Mouse (Mus musculus): ENCODE data around the gene Slc25a18. TPM values are rescaled to one million over a fixed set of nuclear protein-coding genes. Genes with fewer than 3 reads are reported as not detected.

The Slc25a18 gene
- 0.19 TPM in 1 of 2 replicates, not detected in the other for polyA plus RNA-seq (2015; fragmentation: Nextera tagmentation; extraction: Ambion mirVana)

DNA sequence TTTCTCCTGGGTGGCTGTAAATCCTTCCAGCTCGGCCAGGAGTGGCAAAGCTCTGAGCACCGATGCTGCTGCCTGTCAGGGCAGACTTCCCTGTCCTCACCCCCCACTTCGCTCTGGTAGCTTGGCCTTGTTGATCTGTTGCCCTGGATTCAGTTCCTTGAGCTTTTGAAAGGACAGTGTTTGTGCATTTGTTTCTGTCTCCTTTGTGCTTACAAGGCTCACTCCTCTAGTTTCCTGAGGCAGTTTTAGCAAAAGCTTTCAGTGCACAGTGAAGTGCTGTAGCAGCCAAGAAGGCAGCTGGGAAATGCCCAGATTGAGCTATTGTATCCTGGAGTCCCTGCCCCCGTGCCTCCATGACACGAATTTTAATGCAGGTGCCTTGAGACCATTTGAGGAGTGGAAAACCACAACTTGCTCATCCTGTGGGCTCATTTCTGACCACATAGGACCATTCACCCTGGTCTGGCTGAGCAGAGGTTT is at the start of gene Slc25a18:
TSS of gene Slc25a18 (plus strand) at position 430 of the 480 bp plus-strand sequence.
- H3K27me3 ChIP-seq: no peaks in the 10 kb centered on the region
- no peaks in the 10 kb centered on the region for H3K9me3 ChIP-seq
- H3K36me3 ChIP-seq: no peaks in the 10 kb centered on the region
- no peak within 1 kb of the TSS for H3K27ac ChIP-seq
- no peak within 1 kb of the TSS for H3K4me3 ChIP-seq
- H3K4me2 ChIP-seq: no peak within 1 kb of the TSS
- no peak within 1 kb of the TSS for H3K9ac ChIP-seq
- H3K4me1 ChIP-seq: no peaks in the 10 kb centered on the region
- no peak for ATAC-seq (ENCODE audit: borderline replicate concordance, extremely low read depth, low FRiP score, low TSS enrichment)
- WGBS: 64% methylated on average over 5 of the region's 5 CpGs

DNA sequence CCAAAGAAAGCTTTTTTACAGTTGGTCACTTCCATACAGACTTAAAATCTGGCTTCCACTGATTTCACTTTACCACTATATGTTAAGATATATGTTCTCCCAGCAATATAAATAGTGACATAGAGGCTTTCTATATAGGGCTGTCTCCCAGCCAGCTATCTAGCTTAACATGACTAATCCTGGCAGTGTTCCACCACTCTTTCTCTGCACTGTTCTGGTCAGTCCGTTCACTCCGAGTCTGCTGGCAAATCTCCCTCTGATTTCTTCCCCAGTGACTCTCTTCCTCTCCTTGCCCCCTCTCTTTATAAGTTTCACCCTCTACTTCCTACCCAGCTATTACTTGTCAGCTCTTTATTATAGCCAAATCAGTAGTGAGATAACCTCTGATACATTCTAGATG is 47.4 kb upstream of the Slc25a18 start:
- no peak overlapping the region for H3K27ac ChIP-seq
- H3K36me3 ChIP-seq: no peaks in the 10 kb centered on the region
- no peak for ATAC-seq (ENCODE audit: borderline replicate concordance, extremely low read depth, low FRiP score, low TSS enrichment)
- no peak overlapping the region for H3K4me2 ChIP-seq
- H3K27me3 ChIP-seq: no peaks in the 10 kb centered on the region
- WGBS: 19% methylated on average over 2 of the region's 2 CpGs
- no peaks in the 10 kb centered on the region for H3K4me1 ChIP-seq
- no peak overlapping the region for H3K9ac ChIP-seq
- H3K4me3 ChIP-seq: no peak overlapping the region
- no peaks in the 10 kb centered on the region for H3K9me3 ChIP-seq

DNA sequence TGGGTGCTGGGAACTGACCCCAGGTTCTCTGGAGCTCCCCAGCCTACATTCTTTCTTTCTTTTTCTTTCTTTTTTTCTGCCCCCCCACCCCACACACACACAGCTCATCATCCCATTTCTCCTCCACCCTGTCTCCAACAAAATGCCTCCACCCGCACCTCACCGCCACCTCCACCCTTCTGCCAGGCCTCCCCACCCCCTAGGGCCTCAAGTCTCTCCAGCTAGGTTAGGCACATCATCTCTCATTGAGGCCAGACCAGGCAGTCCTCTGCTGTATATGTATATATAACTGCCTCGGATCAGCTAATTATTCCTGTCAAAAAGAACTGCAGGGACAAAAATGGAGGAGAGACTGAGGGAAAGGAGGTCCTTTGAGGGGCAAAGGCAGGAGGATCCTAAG is 37.4 kb upstream of the Slc25a18 start:
- H3K9ac ChIP-seq: no peak overlapping the region
- H3K4me1 ChIP-seq: no peaks in the 10 kb centered on the region
- H3K9me3 ChIP-seq: no peaks in the 10 kb centered on the region
- no peak overlapping the region for H3K4me3 ChIP-seq
- no peak for ATAC-seq (ENCODE audit: borderline replicate concordance, extremely low read depth, low FRiP score, low TSS enrichment)
- no peak overlapping the region for H3K27ac ChIP-seq
- H3K4me2 ChIP-seq: no peak overlapping the region
- H3K27me3 ChIP-seq: no peaks in the 10 kb centered on the region
- H3K36me3 ChIP-seq: no peaks in the 10 kb centered on the region
- whole genome bisulfite sequencing: 82% methylated on average over 3 of the region's 3 CpGs

DNA sequence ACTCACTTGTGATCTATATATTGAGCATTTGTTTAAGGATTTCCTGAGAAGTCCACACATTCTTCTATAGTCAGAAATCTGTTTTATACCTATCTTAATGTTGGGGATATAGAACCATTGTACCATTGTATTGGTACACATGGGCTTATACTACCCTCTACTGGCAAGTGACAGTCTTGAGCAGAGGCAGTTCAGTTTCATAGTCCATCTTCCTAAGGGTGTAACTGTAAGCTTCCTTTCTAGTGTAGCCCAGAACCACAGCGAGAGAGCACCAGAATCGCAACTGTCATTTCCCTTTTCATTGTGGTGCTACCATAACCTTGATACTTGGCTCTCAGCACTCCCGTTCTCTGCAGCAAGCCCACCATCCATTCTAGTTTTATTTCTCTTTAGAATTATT is 36.8 kb upstream of the Slc25a18 start:
- Histone ChIP-seq H3K36me3 (no peaks in the 10 kb centered on the region), H3K9ac (no peak overlapping the region), H3K4me3 (no peak overlapping the region), H3K27ac (no peak overlapping the region), H3K27me3 (no peaks in the 10 kb centered on the region), H3K4me1 (no peaks in the 10 kb centered on the region), H3K9me3 (no peaks in the 10 kb centered on the region), H3K4me2 (no peak overlapping the region)
- 64% methylated on average over 3 of the region's 3 CpGs for WGBS
- no peak for ATAC-seq (ENCODE audit: borderline replicate concordance, extremely low read depth, low FRiP score, low TSS enrichment)

DNA sequence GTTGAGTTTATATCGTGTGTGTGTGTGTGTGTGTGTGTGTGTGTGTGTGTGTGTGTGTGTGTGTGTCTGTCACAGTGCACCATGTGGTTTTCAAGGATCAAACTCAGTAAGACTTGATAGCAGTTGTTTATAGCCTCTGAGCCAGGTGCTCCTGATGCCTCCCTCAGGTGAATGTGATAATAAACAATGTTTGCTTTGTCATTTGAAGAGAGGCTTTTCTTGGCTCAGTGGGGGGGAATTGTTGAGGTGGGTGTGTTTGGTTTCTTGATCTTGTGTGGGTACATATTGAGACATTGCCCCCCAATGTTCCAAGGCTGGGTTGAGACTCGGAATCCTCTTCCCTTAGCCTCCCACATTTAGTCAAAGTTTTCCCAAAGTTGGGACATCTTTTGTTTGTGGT is 30.2 kb upstream of the Slc25a18 start:
- Histone ChIP-seq H3K36me3 (no peaks in the 10 kb centered on the region), H3K4me3 (no peak overlapping the region), H3K27me3 (no peaks in the 10 kb centered on the region), H3K4me1 (no peaks in the 10 kb centered on the region), H3K9me3 (no peaks in the 10 kb centered on the region), H3K4me2 (no peak overlapping the region), H3K9ac (no peak overlapping the region), H3K27ac (no peak overlapping the region)
- WGBS: 76% methylated on average over 2 of the region's 2 CpGs
- no peak for ATAC-seq (ENCODE audit: borderline replicate concordance, extremely low read depth, low FRiP score, low TSS enrichment)

DNA sequence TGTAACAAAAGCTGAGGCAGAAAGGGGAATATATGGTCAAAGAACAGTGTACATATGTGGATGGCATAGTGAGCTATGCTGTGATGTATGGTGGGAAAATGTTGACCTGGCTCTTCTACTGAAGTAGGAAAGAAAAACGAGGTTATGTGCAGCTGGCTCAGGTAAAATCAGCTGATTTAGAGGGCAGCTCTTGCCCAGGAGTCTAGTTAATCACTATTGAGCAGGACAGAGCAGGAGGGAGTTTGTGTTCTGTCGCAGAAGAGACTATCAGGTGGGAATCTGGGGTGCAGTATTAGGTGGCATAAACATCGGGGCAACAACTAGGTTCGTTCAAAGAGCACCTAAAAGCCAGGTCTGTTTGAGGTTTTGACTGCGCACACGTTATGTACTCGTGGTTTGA is 29.1 kb upstream of the Slc25a18 start:
- H3K4me3 ChIP-seq: no peak overlapping the region
- no peaks in the 10 kb centered on the region for H3K9me3 ChIP-seq
- no peak overlapping the region for H3K4me2 ChIP-seq
- H3K36me3 ChIP-seq: no peaks in the 10 kb centered on the region
- no peaks in the 10 kb centered on the region for H3K4me1 ChIP-seq
- no peak overlapping the region for H3K9ac ChIP-seq
- ATAC-seq (ENCODE audit: borderline replicate concordance, extremely low read depth, low FRiP score, low TSS enrichment): no peak
- WGBS: 81% methylated on average over 7 of the region's 7 CpGs
- H3K27me3 ChIP-seq: no peaks in the 10 kb centered on the region
- H3K27ac ChIP-seq: no peak overlapping the region

DNA sequence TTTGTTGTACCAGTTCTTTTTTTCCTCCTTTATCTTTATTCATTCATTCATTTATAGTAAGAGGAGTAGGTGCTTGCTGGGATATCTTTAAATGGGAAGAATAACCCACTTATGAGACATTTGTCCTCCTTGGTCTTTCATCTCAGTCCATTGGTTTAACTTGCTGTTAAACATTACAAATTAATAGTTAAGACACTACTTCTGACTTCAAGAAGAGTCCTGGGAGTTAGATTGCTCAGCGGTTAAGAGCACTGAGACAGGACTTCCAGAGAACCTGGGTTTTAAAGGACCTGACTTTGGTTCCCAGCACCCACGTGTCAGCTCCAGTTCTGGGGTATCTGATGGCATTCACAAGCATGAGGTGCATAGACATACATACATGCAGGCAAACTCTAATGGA is 27.0 kb upstream of the Slc25a18 start:
- no peak for ATAC-seq (ENCODE audit: borderline replicate concordance, extremely low read depth, low FRiP score, low TSS enrichment)
- H3K27ac ChIP-seq: no peak overlapping the region
- H3K4me2 ChIP-seq: no peak overlapping the region
- H3K4me1 ChIP-seq: no peaks in the 10 kb centered on the region
- H3K27me3 ChIP-seq: no peaks in the 10 kb centered on the region
- no peaks in the 10 kb centered on the region for H3K36me3 ChIP-seq
- 75% methylated on average over 2 of the region's 2 CpGs for WGBS
- H3K4me3 ChIP-seq: no peak overlapping the region
- no peaks in the 10 kb centered on the region for H3K9me3 ChIP-seq
- no peak overlapping the region for H3K9ac ChIP-seq

DNA sequence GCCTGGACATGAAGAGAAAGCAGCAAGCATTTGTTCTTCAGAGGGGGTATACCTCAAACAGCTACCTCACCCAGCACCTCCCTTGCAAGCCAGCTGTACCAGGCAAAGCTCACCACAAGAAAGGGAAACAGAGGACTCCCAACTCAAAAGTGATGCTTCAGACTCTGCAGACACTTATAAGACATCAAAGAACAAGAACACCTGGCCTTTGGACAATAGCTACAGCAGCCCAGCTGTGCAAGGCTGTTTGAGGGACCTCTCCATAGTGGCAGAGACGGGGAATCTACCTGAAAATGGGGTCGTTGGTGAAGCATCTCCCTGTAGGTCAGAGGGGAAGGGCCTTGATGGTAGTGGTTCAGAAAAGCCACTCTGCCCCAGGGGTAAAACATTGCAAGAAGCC is 12.2 kb upstream of the Slc25a18 start:
- H3K36me3 ChIP-seq: no peaks in the 10 kb centered on the region
- no peak for ATAC-seq (ENCODE audit: borderline replicate concordance, extremely low read depth, low FRiP score, low TSS enrichment)
- H3K4me2 ChIP-seq: no peak overlapping the region
- H3K4me3 ChIP-seq: no peak overlapping the region
- no peak overlapping the region for H3K27ac ChIP-seq
- WGBS: 79% methylated on average over 2 of the region's 2 CpGs
- H3K27me3 ChIP-seq: no peaks in the 10 kb centered on the region
- no peak overlapping the region for H3K9ac ChIP-seq
- H3K9me3 ChIP-seq: no peaks in the 10 kb centered on the region
- no peaks in the 10 kb centered on the region for H3K4me1 ChIP-seq

DNA sequence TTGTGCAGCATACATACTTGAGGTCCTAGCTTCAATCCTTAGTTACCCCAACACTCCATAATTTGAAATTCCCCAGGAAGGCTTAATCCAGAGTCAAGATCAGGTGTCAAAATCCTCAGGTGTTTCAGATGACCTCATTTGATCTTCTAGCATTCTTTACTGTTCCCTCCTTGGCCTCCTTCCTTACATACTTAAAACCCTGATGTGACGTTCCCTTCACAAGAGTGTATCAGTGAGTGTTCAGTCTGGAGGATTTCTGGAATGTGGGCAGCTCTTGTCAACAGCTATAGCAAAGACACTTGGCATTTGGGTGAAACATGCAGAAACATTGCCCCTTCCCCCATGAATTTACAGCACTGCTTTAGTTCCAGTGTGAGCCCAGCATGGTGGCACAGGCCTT is 3.4 kb upstream of the Slc25a18 start:
- no peak overlapping the region for H3K9ac ChIP-seq
- 50% methylated on average over 1 of the region's 1 CpGs for WGBS
- H3K27ac ChIP-seq: no peak overlapping the region
- no peaks in the 10 kb centered on the region for H3K36me3 ChIP-seq
- H3K4me3 ChIP-seq: no peak overlapping the region
- H3K9me3 ChIP-seq: no peaks in the 10 kb centered on the region
- no peaks in the 10 kb centered on the region for H3K4me1 ChIP-seq
- H3K27me3 ChIP-seq: no peaks in the 10 kb centered on the region
- no peak for ATAC-seq (ENCODE audit: borderline replicate concordance, extremely low read depth, low FRiP score, low TSS enrichment)
- no peak overlapping the region for H3K4me2 ChIP-seq

DNA sequence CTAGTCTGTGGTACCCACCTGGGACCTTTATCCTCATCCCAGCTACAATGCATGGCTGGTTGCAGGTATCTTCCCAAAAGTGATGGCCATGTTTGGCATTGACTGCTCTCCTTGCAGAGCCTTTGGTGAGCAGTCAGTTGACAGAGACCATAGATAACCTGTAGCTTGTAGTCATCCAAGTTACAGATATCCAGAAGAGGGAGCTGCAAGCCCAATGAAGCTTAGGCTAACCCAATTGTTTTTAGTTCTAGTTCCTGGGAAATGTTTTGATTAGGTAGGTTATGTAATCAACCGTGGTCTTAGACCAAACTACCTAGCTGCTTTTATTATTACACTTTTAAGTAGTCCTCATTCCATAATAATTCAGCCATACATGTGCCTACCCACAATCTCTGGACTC is 2.0 kb upstream of the Slc25a18 start:
- H3K4me3 ChIP-seq: no peak overlapping the region
- H3K36me3 ChIP-seq: no peaks in the 10 kb centered on the region
- H3K4me2 ChIP-seq: no peak overlapping the region
- 68% methylated on average over 1 of the region's 1 CpGs for WGBS
- H3K27ac ChIP-seq: no peak overlapping the region
- no peaks in the 10 kb centered on the region for H3K4me1 ChIP-seq
- H3K27me3 ChIP-seq: no peaks in the 10 kb centered on the region
- no peak for ATAC-seq (ENCODE audit: borderline replicate concordance, extremely low read depth, low FRiP score, low TSS enrichment)
- H3K9me3 ChIP-seq: no peaks in the 10 kb centered on the region
- no peak overlapping the region for H3K9ac ChIP-seq

DNA sequence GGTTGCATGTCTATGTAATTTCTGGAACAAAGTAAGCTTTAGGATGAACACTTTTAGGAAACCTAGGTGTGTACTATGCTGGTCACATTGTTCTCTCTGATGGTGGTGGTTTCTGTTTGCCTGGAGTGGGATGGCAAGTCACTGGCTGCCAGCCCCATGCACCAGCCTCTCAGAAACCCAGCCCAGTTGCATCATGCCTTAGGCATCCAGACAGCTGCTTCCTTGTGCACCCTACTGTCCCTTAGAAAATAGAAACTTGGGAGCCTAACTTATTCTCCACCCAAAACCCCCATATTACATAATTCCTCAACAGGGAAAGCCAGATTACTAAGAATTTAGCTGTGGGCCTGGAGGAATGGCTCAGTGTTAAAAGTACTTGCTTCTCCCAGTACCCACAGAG is 1.4 kb upstream of the Slc25a18 start:
- Histone ChIP-seq H3K36me3 (no peaks in the 10 kb centered on the region), H3K27ac (no peak overlapping the region), H3K27me3 (no peaks in the 10 kb centered on the region), H3K4me2 (no peak overlapping the region), H3K4me1 (no peaks in the 10 kb centered on the region), H3K4me3 (no peak overlapping the region), H3K9ac (no peak overlapping the region), H3K9me3 (no peaks in the 10 kb centered on the region)
- no peak for ATAC-seq (ENCODE audit: borderline replicate concordance, extremely low read depth, low FRiP score, low TSS enrichment)

DNA sequence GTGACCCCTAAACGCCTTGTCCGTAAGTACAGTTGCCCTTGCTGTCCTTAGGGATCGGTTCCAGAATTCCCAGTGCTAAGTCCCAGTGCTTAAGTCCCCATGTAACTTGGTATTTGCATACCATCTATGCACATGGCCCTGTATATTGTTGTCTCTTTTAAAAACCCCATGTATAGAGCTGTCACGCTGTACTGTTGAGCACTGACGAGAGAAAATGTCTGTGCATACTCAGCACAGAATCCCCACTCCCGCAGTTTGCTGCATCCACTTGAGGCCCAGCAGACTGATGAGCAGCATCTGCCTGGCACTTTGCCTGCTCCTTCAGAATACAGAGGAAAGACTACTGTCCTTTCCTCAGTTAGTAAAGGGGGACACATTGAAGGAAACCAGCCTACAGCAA is 385 bp downstream of the Slc25a18 start:
- H3K9ac ChIP-seq: no peak overlapping the region
- WGBS: 75% methylated on average over 6 of the region's 6 CpGs
- no peak for ATAC-seq (ENCODE audit: borderline replicate concordance, extremely low read depth, low FRiP score, low TSS enrichment)

DNA sequence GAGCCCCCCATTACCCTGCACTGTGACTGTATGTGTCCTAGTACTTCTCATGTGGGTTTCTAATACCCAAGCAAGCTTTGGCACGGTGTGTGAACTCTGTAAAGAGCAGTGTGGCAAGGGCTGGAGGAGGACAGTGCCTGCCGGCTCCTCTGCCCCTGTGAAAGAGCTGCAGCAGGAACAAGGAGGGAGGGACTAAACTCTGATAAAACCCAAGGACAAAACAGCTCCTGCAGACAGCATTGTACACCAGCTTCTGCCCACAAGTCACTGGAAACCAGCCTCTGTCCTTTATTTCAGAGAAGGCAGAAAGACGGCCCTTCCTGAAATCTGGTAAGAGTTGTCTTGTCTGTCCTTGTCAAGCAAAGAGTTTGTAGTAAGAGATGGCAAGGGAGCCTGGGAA is 2.9 kb downstream of the Slc25a18 start:
- no peak overlapping the region for H3K27ac ChIP-seq
- H3K36me3 ChIP-seq: no peaks in the 10 kb centered on the region
- H3K9ac ChIP-seq: no peak overlapping the region
- no peak overlapping the region for H3K4me3 ChIP-seq
- H3K27me3 ChIP-seq: no peaks in the 10 kb centered on the region
- no peaks in the 10 kb centered on the region for H3K4me1 ChIP-seq
- H3K9me3 ChIP-seq: no peaks in the 10 kb centered on the region
- no peak for ATAC-seq (ENCODE audit: borderline replicate concordance, extremely low read depth, low FRiP score, low TSS enrichment)
- 78% methylated on average over 3 of the region's 3 CpGs for WGBS
- H3K4me2 ChIP-seq: no peak overlapping the region

More for the DNA sequence above, 385 bp downstream of the Slc25a18 start:
- Histone ChIP-seq H3K27ac (no peak overlapping the region), H3K36me3 (no peaks in the 10 kb centered on the region), H3K9me3 (no peaks in the 10 kb centered on the region), H3K4me1 (no peaks in the 10 kb centered on the region), H3K4me3 (no peak overlapping the region), H3K4me2 (no peak overlapping the region), H3K27me3 (no peaks in the 10 kb centered on the region)
